Mouse (Mus musculus) embryonic stem cell, embryonic (primary cell): Measurements from ENCODE around the gene Cxcl3.

Source experiments
- CTCF ChIA-PET, 4 experiments: fragments of 300-600 bp in 2 of 4; fragments of 350-600 bp in 2 of 4; sonication (Branson Sonifier 250); formaldehyde crosslinking; loops; one replicate each; lab custom pipeline; 2022; ENCODE audit warnings: inconsistent platforms in 2 of 4; lab: Charles Lee
- POLR2A ChIA-PET, 4 experiments: fragments of 300-600 bp in 2 of 4; fragments of 350-600 bp in 2 of 4; sonication (Branson Sonifier 250); formaldehyde crosslinking; loops; one replicate each; lab custom pipeline; 2022; ENCODE audit warnings: antibody characterized with exemption in 4 of 4, inconsistent platforms in 1 of 4; lab: Charles Lee

Gene Cxcl3

GRCm38 (mm10) chr5:90785659-90786588 is at the start of gene Cxcl3:
Gene Cxcl3 (plus strand): TSS chr5:90786103.
- POLR2A ChIA-PET = interaction anchor here in 1 of 4 experiments (1.2 kb wide), 1 partner anchor 43 kb away, joined by 3 read pairs; no protein-coding TSS in a partner anchor
- CTCF ChIA-PET = interaction anchor here in 3 of 4 experiments (0.5 to 1.4 kb wide), 8 partner anchors 8 to 187 kb away, joined by 3 to 15 read pairs (median 4); partner anchors contain the start of gene Cxcl2 (in 1 of the 3)

- ChIA-PET CTCF (no interaction called here), POLR2A (no interaction called here)
Observed at GRCm38 (mm10) chr5:90742029-90742428, 43.9 kb upstream of the Cxcl3 start.

- ChIA-PET POLR2A (no interaction called here), CTCF (no interaction called here)
Observed at GRCm38 (mm10) chr5:90753934-90754333, 32.0 kb upstream of the Cxcl3 start.

- ChIA-PET POLR2A (interaction anchor here in 2 of 4 experiments (0.6 to 1.7 kb wide), 2 partner anchors 9 to 107 kb away, joined by 4 to 5 read pairs; no protein-coding TSS in a partner anchor), CTCF (no interaction called here)
Observed at GRCm38 (mm10) chr5:90758020-90758605, 27.8 kb upstream of the Cxcl3 start.

- ChIA-PET CTCF (interaction anchor here in 1 of 4 experiments (0.5 to 0.6 kb wide), 2 partner anchors 27 to 555 kb away, joined by 4 to 10 read pairs; no protein-coding TSS in a partner anchor), POLR2A (interaction anchor here in 1 of 4 experiments (0.7 to 1.7 kb wide), 5 partner anchors 8 to 272 kb away, joined by 3 to 7 read pairs (median 5); partner anchors contain the start of gene Pf4)
Observed at GRCm38 (mm10) chr5:90759077-90760065, 26.5 kb upstream of the Cxcl3 start, which contains the start of gene Cxcl5. Gene Cxcl5 (plus strand): TSS chr5:90759360.

- POLR2A ChIA-PET = interaction anchor here in 1 of 4 experiments (0.7 to 0.8 kb wide), 2 partner anchors 247 to 273 kb away, joined by 3 to 5 read pairs; no protein-coding TSS in a partner anchor
- CTCF ChIA-PET = interaction anchor here in 1 of 4 experiments (0.6 kb wide), 1 partner anchor 27 kb away, joined by 4 read pairs; no protein-coding TSS in a partner anchor
Observed at GRCm38 (mm10) chr5:90760303-90760702, 25.6 kb upstream of the Cxcl3 start.

- ChIA-PET POLR2A (no interaction called here), CTCF (no interaction called here)
Observed at GRCm38 (mm10) chr5:90760844-90761243, 25.1 kb upstream of the Cxcl3 start.

GRCm38 (mm10) chr5:90761834-90762233 is 24.1 kb upstream of the Cxcl3 start:
- ChIA-PET CTCF (interaction anchor here in 1 of 4 experiments (0.7 kb wide), 1 partner anchor 261 kb away, joined by 3 read pairs; no protein-coding TSS in a partner anchor), POLR2A (no interaction called here)

GRCm38 (mm10) chr5:90763912-90764665 is 21.8 kb upstream of the Cxcl3 start:
- POLR2A ChIA-PET = no interaction called here
- CTCF ChIA-PET = no interaction called here

GRCm38 (mm10) chr5:90765821-90766606 is 19.9 kb upstream of the Cxcl3 start:
- ChIA-PET CTCF (interaction anchor here in 2 of 4 experiments (0.6 kb wide), 2 partner anchors 90 to 108 kb away, joined by 3 to 5 read pairs; no protein-coding TSS in a partner anchor), POLR2A (interaction anchor here in 1 of 4 experiments (1.2 kb wide), 1 partner anchor 14 kb away, joined by 3 read pairs; no protein-coding TSS in a partner anchor)

- ChIA-PET POLR2A (interaction anchor here in 1 of 4 experiments (1.4 kb wide), 1 partner anchor 9 kb away, joined by 5 read pairs; the partner anchor contains the start of gene Cxcl5), CTCF (no interaction called here)
Observed at GRCm38 (mm10) chr5:90768218-90768617, 17.7 kb upstream of the Cxcl3 start, which contains the start of gene Ppbp. Gene Ppbp (plus strand): TSS chr5:90768518.

- POLR2A ChIA-PET = interaction anchor here in 1 of 4 experiments (1.3 kb wide), 1 partner anchor 12 kb away, joined by 7 read pairs; the partner anchor contains the start of gene Cxcl5
- CTCF ChIA-PET = no interaction called here
Observed at GRCm38 (mm10) chr5:90771369-90771768, 14.5 kb upstream of the Cxcl3 start.

GRCm38 (mm10) chr5:90771880-90772653 is 13.8 kb upstream of the Cxcl3 start, which contains the start of gene Pf4:
Gene Pf4 (plus strand): TSS chr5:90772435.
- CTCF ChIA-PET = interaction anchor here in 1 of 4 experiments (0.6 kb wide), 1 partner anchor 66 kb away, joined by 4 read pairs; no protein-coding TSS in a partner anchor

GRCm38 (mm10) chr5:90775562-90775961 is 10.3 kb upstream of the Cxcl3 start:
- CTCF ChIA-PET = no interaction called here
- POLR2A ChIA-PET = interaction anchor here in 1 of 4 experiments (0.7 kb wide), 1 partner anchor 106 kb away, joined by 3 read pairs; no protein-coding TSS in a partner anchor

More at GRCm38 (mm10) chr5:90771880-90772653, 13.8 kb upstream of the Cxcl3 start, which contains the start of gene Pf4:
- POLR2A ChIA-PET = interaction anchor here in 1 of 4 experiments (0.6 to 1.3 kb wide), 3 partner anchors 13 to 285 kb away, joined by 3 to 7 read pairs (median 5); partner anchors contain the start of gene Cxcl5

GRCm38 (mm10) chr5:90777621-90778020 is 8.3 kb upstream of the Cxcl3 start:
- ChIA-PET POLR2A (interaction anchor here in 1 of 4 experiments (1.2 kb wide), 1 partner anchor 19 kb away, joined by 3 read pairs; the partner anchor contains the start of gene Cxcl5), CTCF (interaction anchor here in 1 of 4 experiments (1.0 kb wide), 1 partner anchor 8 kb away, joined by 3 read pairs; the partner anchor contains the start of gene Cxcl3)
